19 mouse cellular contexts compared by ENCODE assay signal in genomic region chr19:5515840-5516777, GRCm38 (mm10). TPM values are rescaled to one million over a fixed set of nuclear protein-coding genes. Genes with fewer than 3 reads are reported as not detected.
A peak's percentile ranks its signal among the peaks of the same experiment; 100 is the strongest.
DNase-seq lines count a peak whose midpoint lies in the region; ATAC-seq and TF ChIP-seq lines count a peak whose summit lies in the region.
"Had no signal": no experiment of that assay in that cellular context is flagged by ENCODE, and none has a peak within 500 bp of the region (broad histone marks: within the 10 kb centered on the region; RNA-seq: fewer than 3 reads in every experiment).

No protein-coding gene starts in this region.

- H3K36me3 ChIP-seq in intestine, postnatal 0 days (ENCODE audit: control insufficient read depth, insufficient read depth), result no peaks in the 10 kb centered on the region
- H3K36me3 ChIP-seq: embryonic facial prominence, embryonic 10.5 days; limb, embryonic 13.5 days; lung, embryonic 15.5 days; midbrain, embryonic 10.5 days had no signal

- no peaks in the 10 kb centered on the region for H3K27me3 ChIP-seq in Patski
- no peaks in the 10 kb centered on the region for H3K27me3 ChIP-seq in intestine, postnatal 0 days (replicated peaks; ENCODE audit: control insufficient read depth, insufficient read depth, low read length)
- H3K27me3 ChIP-seq: limb, embryonic 13.5 days; lung, embryonic 15.5 days had no signal

- no peak for ATAC-seq in Patski
- ATAC-seq in intestine, postnatal 0 days, result peak; percentile 44
- ATAC-seq: hindbrain, embryonic 16.5 days had no signal

- 69% methylated on average over 7 of the region's 7 CpGs for WGBS in intestine, postnatal 0 days

- H3K9ac ChIP-seq in intestine, postnatal 0 days (ENCODE audit: low read depth, low read length), result no peak overlapping the region
- H3K9ac ChIP-seq: limb, embryonic 13.5 days; lung, embryonic 15.5 days had no signal

- no peak overlapping the region for H3K4me3 ChIP-seq in intestine, postnatal 0 days (ENCODE audit: low read depth, low read length)
- H3K4me3 ChIP-seq: embryonic facial prominence, embryonic 10.5 days; limb, embryonic 13.5 days; lung, embryonic 15.5 days; midbrain, embryonic 10.5 days; myocyte had no signal

- no peak overlapping the region for H3K4me2 ChIP-seq in intestine, postnatal 0 days (replicated peaks; ENCODE audit: low read depth)
- H3K4me2 ChIP-seq: limb, embryonic 13.5 days; lung, embryonic 15.5 days had no signal

- H3K9me3 ChIP-seq in intestine, postnatal 0 days (ENCODE audit: control insufficient read depth), result no peaks in the 10 kb centered on the region
- H3K9me3 ChIP-seq: embryonic facial prominence, embryonic 10.5 days; lung, embryonic 15.5 days; midbrain, embryonic 10.5 days had no signal

- POLR2A ChIA-PET in Patski (lab: Charles Lee), result no interaction called here

- peak overlapping the region; percentile 23 for H3K27ac ChIP-seq in intestine, postnatal 0 days (ENCODE audit: low read depth, low read length)
- H3K27ac ChIP-seq: embryonic facial prominence, embryonic 10.5 days; limb, embryonic 13.5 days; lung, embryonic 15.5 days; midbrain, embryonic 10.5 days had no signal

- intact Hi-C loops in left cerebral cortex, postnatal 4 days (cut with DNase I), result no loop called here

- peak; percentile 34 for DNase-seq in kidney, adult 9 months
- no peak for DNase-seq in kidney, postnatal 14 days
- peak; percentile 54 for DNase-seq in A20 (ENCODE audit: low read depth, low spot score)
- no peak for DNase-seq in Patski (ENCODE audit: low read depth, low spot score)
- DNase-seq in right cerebral cortex, adult 18-20 months, result no peak
- DNase-seq in left cerebral cortex, postnatal 4 days, result no peak
- DNase-seq in frontal cortex, postnatal 36 days (ENCODE audit: low spot score in 2 of 2), result no peak
- DNase-seq: adrenal gland, postnatal 14 days; cerebellum, postnatal 14 days; heart, postnatal 10 days; layer of hippocampus, postnatal 36 days had no signal

- CTCF ChIA-PET in Patski (lab: Charles Lee), result no interaction called here

- peak; percentile 53 for TF ChIP-seq CTCF in Patski (IDR thresholded peaks at IDR 0.05)
- peak; percentile 52 for TF ChIP-seq CTCF in intestine, postnatal 0 days (IDR thresholded peaks at IDR 0.05; ENCODE audit: low read depth)

- in situ Hi-C loops in Patski (cut with MboI; ENCODE audit: low pct_unique_long_range_greater_than_20kb), result no loop called here

- no peaks in the 10 kb centered on the region; the same call in none of the 2 replicates for H3K4me1 ChIP-seq in intestine, postnatal 0 days (replicated peaks; ENCODE audit: control insufficient read depth, insufficient read depth, low read length)

RNA-seq across cellular contexts. Expression of gene Snx32, which starts 5.8 kb away (rescaled TPM):
- 30.0 TPM for polyA plus RNA-seq in Patski (2021)
- 3.8 and 4.5 TPM in 2 replicates for polyA plus RNA-seq in intestine, postnatal 0 days (2015; fragmentation: Nextera tagmentation; extraction: Ambion mirVana)
- 10 to 100 TPM; 64.8 to 67.7 TPM for total RNA-seq in left cerebral cortex, postnatal 4 days (2021)

RNA-seq across cellular contexts. Expression of gene 1700020D05Rik, which starts 12.5 kb away (rescaled TPM):
- 1.6 TPM for polyA plus RNA-seq in Patski (2021)
- not detected in 2 replicates for polyA plus RNA-seq in intestine, postnatal 0 days (2015; fragmentation: Nextera tagmentation; extraction: Ambion mirVana)
- total RNA-seq in left cerebral cortex, postnatal 4 days (2021), result 1 to 10 TPM; 9.3 to 9.6 TPM
- polyA plus RNA-seq: embryonic facial prominence, embryonic 10.5 days; kidney, embryonic 16.5 days; limb, embryonic 13.5 days; midbrain, embryonic 10.5 days had no signal

RNA-seq across cellular contexts. Expression of gene Cfl1, which starts 25.9 kb away (rescaled TPM):
- polyA plus RNA-seq in Patski (2021), result 1,610 TPM
- 1,685 and 1,786 TPM in 2 replicates for polyA plus RNA-seq in intestine, postnatal 0 days (2015; fragmentation: Nextera tagmentation; extraction: Ambion mirVana)
- total RNA-seq in left cerebral cortex, postnatal 4 days (2021), result 1,000 to 10,000 TPM; 2,142 to 2,227 TPM

RNA-seq across cellular contexts. Expression of gene Mus81, which starts 27.9 kb away (rescaled TPM):
- 37.0 TPM for polyA plus RNA-seq in Patski (2021)
- 12.4 and 14.4 TPM in 2 replicates for polyA plus RNA-seq in intestine, postnatal 0 days (2015; fragmentation: Nextera tagmentation; extraction: Ambion mirVana)
- 10 to 100 TPM; 40.2 to 43.7 TPM for total RNA-seq in left cerebral cortex, postnatal 4 days (2021)

RNA-seq across cellular contexts. Expression of gene Efemp2, which starts 42.4 kb away (rescaled TPM):
- polyA plus RNA-seq in Patski (2021), result 451 TPM
- polyA plus RNA-seq in intestine, postnatal 0 days (2015; fragmentation: Nextera tagmentation; extraction: Ambion mirVana), result 39.4 and 40.7 TPM in 2 replicates
- 10 to 100 TPM; 23.7 to 25.4 TPM for total RNA-seq in left cerebral cortex, postnatal 4 days (2021)

Comparison
In these comparisons a context has a peak if more than half of its experiments do, and no peak if none do; other contexts are left out.
1. DNase-seq: peak in kidney, adult 9 months (single experiment) and A20 (single experiment); none in kidney, postnatal 14 days (single experiment), Patski (single experiment), right cerebral cortex, adult 18-20 months (single experiment), left cerebral cortex, postnatal 4 days (single experiment) and frontal cortex, postnatal 36 days (0 of 2).